Mouse (Mus musculus): Measurements from ENCODE around the gene Vsir.

Vsir gene

DNA sequence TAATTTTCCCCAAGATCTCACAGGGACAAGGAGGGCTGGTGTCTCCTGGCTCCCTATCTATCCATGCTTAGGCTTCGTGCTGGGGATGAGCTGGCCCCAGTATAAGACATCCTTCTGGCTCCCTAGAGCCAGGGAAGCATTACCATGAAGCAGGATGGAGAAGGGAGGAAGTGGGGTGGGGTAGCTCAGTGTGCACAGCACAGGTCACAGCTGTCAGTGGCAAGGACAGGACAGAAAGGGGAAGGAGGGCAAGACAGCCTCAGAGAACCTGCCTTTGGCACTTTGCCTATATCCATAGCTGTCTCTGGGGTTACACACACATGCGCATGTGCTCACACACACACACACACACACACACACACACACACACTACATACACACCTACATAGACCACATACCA is 41.7 kb downstream of the Vsir start:
- DNase-seq (ENCODE audit: low spot score in 2 of 2), result no peak

DNA sequence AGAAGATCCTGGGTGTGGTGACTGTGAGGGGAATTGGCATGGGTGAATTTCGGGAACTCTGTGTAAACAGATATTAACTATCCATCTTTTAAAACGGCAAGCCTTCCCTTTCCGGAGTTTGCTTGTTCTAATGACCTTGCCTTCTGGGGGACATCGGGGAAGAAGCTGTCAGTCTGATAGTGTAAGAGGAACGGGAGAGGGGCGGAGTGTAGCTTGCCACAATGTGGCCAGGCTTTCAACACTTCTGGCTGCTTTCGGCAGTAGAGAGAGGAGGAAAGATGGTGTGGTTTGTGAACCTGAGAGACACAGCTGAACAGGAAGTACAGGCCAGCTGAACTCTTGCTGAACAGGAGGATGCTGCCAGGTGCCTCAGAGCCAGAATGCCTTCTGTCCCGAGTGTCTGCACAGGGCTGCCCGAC is 42.8 kb downstream of the Vsir start:
- no peak for DNase-seq (ENCODE audit: low spot score in 2 of 2)

GRCm38 (mm10) chr10:60390177-60390903 is 43.7 kb downstream of the Vsir start:
- DNase-seq (ENCODE audit: low spot score in 2 of 2), result no peak

DNA sequence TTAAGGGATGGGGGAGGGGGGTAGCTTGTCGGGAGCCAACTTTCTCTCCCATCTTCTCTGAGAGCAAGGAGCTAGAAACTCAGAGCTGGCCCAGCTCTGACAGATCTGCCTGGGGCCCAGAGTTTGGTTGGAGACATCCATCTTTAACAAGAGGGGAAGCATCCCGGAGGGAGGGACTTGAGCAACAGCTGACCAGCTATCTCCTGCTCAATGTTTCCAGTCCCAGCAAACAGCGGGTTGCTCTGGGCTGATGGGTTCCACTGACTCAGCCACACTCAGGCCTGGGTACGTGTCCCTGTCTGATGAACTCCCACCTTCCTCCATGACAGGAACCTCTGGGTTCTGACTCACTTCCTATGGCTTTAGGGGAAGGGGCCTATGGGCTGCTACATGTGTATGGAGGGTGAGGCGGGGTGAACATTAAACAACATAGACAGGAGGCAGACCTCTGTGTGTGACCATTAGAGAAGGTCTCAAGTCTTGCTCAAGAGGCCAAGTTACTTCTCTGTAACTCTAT is 44.3 kb downstream of the Vsir start:
- DNase-seq (ENCODE audit: low spot score in 2 of 2), result no peak

- DNase-seq (ENCODE audit: low spot score in 2 of 2), result no peak
Measured at GRCm38 (mm10) chr10:60391661-60392060, 45.0 kb downstream of the Vsir start.

GRCm38 (mm10) chr10:60394936-60395335 is 48.3 kb downstream of the Vsir start:
- no peak for DNase-seq (ENCODE audit: low spot score in 2 of 2)

- DNase-seq (ENCODE audit: low spot score in 2 of 2), result no peak
Measured at GRCm38 (mm10) chr10:60395605-60396004, 49.0 kb downstream of the Vsir start.

DNA sequence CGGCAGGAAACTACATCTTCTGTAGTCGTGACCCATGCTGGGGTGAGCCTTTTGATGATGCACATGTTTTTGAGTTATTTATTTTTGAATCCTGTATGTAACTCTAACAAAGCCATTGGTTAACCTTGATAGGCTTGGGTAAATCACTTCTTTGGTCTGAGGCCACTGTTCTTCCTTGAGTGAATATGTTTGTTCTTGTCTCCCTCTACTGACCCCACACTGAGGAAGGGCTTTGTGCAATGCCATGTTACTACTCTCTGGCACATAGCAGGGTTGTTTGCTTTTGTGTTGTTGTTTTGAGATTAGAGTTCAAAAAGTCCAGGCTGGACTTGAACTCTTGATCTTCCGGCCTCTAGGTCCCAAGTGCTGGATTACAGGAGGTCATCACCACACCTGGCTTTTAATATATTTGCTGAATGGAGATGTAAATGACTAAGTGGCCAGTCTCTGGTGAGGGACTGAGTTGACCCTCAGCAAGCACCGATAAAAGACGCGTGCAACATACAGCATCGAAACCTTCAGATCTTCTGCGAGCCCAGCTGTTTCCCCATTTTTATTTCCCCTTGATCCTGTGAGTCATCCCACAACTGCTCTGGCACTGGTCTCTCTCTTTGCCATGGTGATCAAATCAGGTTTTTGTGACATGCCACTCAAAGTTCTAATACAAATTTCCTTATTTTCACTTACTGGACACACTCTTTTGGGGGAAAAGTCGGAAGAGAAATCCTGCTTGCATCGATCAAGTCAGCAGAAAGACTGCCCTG is 51.6 kb downstream of the Vsir start:
- DNase-seq (ENCODE audit: low spot score in 2 of 2), result no peak

- no peak for DNase-seq (ENCODE audit: low spot score in 2 of 2)
Measured at GRCm38 (mm10) chr10:60399449-60399848, 52.8 kb downstream of the Vsir start, which contains the start of gene Gm17455. Gene Gm17455, plus strand, starts transcription at chr10:60399726.

DNA sequence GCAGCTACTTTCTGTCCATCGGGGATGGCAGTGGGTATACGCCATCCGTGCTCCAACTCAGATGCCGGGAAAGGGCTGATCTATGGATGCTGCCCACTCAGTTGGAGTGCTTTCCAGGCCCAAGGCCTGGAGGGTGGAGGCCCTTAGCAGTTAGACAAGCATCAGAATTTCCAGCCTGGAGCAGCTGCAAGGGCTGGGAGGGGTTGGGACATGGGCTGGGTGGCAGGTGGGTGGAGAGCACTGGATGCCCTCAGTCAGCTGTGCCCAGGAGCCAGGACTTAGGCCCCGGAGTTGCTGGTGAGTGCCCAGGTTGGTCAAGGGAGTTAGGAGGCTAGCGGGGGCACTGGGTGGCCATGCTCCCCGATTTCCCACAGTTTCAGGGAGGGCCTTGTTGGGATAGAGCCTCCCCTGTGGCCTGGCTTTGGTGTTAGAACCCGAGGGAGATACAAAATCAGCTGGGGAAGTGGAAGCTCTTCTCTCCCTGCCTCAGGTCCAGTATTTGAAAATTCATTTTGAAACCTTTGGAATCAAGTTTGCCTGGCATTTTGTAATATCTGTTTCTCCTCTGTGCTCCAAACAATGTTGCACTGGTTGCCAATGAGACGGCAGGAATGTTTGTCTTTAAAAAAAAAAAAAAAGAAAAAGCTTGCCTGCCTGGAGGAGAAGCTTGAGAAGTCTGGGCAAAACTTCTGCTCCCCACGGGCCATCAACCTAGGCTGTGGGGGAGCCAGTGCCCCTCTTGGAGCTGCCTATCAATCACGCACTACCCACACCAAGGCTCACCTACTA is 54.0 kb downstream of the Vsir start:
- DNase-seq (ENCODE audit: low spot score in 2 of 2), result no peak

- peak in 1 of 2 experiments; percentile 45 for DNase-seq (ENCODE audit: low spot score in 2 of 2)
Measured at GRCm38 (mm10) chr10:60405460-60406177, 59.0 kb downstream of the Vsir start.

GRCm38 (mm10) chr10:60407831-60408230 is 61.2 kb downstream of the Vsir start:
- peak; percentile 42 to 69 for DNase-seq (ENCODE audit: low spot score in 2 of 2)

- DNase-seq (ENCODE audit: low spot score in 2 of 2), result no peak
Measured at GRCm38 (mm10) chr10:60411794-60412193, 65.1 kb downstream of the Vsir start.

DNA sequence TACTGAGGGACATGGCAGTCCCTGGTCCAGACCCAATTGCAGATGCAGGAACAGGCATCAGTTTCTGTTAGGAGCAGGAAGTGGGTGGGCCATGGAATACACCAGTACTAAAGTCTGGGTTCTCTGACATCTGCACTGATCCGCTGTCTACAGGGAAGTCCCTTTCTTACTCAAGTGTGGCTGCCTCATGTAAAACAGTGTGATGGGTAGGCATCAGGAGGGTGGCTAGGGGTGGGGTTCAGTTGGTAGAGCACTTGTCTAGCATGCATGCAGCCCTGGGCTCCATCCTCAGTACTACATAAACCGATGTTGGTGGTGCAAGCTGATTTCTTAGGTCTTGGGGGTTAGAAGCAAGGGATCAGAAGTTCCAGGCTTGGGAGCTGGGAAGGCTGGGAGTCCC is 67.1 kb downstream of the Vsir start:
- DNase-seq (ENCODE audit: low spot score in 2 of 2), result no peak

DNA sequence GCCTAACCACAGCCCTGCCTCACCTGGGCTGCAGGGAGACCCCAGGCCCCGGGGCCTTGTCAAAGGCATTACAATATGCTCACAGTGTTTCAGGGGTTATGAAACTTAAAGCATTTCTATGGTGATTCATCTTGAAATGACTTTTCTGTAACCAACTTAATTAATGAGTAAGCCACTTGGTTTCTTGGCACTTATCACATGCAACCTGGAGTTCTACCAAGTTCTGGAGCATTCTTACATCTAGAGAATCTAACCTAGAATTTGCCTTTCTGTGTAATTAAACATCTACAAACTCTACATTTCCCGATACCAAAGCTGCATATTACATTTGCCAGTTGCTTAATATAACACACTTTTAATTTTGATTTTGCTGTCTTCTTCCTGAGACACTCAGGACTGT is 70.4 kb downstream of the Vsir start:
- DNase-seq (ENCODE audit: low spot score in 2 of 2), result no peak

GRCm38 (mm10) chr10:60418137-60418536 is 71.5 kb downstream of the Vsir start:
- DNase-seq (ENCODE audit: low spot score in 2 of 2), result peak; percentile 34 to 75

DNA sequence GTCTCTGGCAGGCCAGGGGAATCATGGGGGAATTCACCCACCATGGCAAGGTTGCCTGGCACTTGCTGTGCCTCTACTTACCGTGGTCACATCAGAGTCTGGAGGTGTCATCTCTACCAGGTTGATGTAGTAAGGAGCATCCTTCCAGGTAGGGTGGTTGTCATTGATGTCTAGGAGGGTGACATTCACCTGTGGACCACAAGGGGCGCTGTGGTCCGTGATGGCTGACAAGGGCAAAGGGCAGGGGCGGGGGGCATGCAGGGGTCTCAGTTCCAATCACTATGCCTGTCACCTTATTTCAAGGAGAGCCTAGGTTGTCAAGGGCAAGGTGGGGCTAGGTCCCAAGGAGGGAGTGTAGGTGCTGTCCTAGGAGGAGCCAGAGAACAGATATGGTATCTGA is 73.0 kb downstream of the Vsir start:
- DNase-seq (ENCODE audit: low spot score in 2 of 2), result no peak

Measured in urinary bladder, postnatal 4 days (tissue).